Mouse (Mus musculus) ES-Bruce4 (cell line): Measurements from ENCODE around the gene Gdf7. TPM values are rescaled to one million over a fixed set of nuclear protein-coding genes. Genes with fewer than 3 reads are reported as not detected.
A peak's percentile ranks its signal among the peaks of the same experiment; 100 is the strongest.

ENCODE experiments used
- H3K27ac ChIP-seq: 2 replicates; pipeline ENCODE4 v1.5.1; 2012; ENCODE audit warnings: low read length, inconsistent platforms; ENCODE audit not compliant: insufficient read depth
- H3K27me3 ChIP-seq: 2 replicates; pipeline ENCODE4 v1.6.1; 2012; ENCODE audit warnings: mild to moderate bottlenecking, low read length, inconsistent platforms; ENCODE audit not compliant: control insufficient read depth, poor library complexity, insufficient read depth, severe bottlenecking
- H3K36me3 ChIP-seq: 2 replicates; pipeline ENCODE4 v1.6.1; 2012; ENCODE audit warnings: inconsistent platforms, mild to moderate bottlenecking, low read length, moderate library complexity; ENCODE audit not compliant: control insufficient read depth, poor library complexity, insufficient read depth, severe bottlenecking
- H3K4me1 ChIP-seq: one replicate; pipeline ENCODE4 v1.8.1; 2011; ENCODE audit warnings: low read length; ENCODE audit not compliant: control insufficient read depth, insufficient read depth
- H3K4me3 ChIP-seq: 2 replicates; pipeline ENCODE4 v1.5.1; 2011; ENCODE audit warnings: low read depth, mild to moderate bottlenecking, low read length
- H3K9ac ChIP-seq: 2 replicates; pipeline ENCODE4 v1.6.1; 2012; ENCODE audit warnings: low read depth, mild to moderate bottlenecking, inconsistent platforms; ENCODE audit not compliant: poor library complexity, severe bottlenecking
- H3K9me3 ChIP-seq: replicated peaks from 2 replicates; pipeline ENCODE4 v1.6.1; 2012; ENCODE audit warnings: mild to moderate bottlenecking, low read length, inconsistent platforms; ENCODE audit not compliant: control insufficient read depth, poor library complexity, insufficient read depth, severe bottlenecking
- CTCF ChIP-seq: IDR thresholded peaks from one replicate; pipeline ENCODE4 v1.8.1; 2011; ENCODE audit warnings: low read depth, low read length
- EP300 ChIP-seq: IDR thresholded peaks from 2 replicates; pipeline ENCODE4 v1.6.1; 2011; ENCODE audit warnings: low read depth, low read length; ENCODE audit not compliant: insufficient read depth
- POLR2A ChIP-seq: IDR thresholded peaks from one replicate; pipeline ENCODE4 v1.8.1; 2011; ENCODE audit warnings: low read length; ENCODE audit not compliant: insufficient read depth
- polyA plus RNA-seq: library from polyadenylated mRNA; stranded (reverse); fragments of >200 nt; gene quantifications from 2 replicates; pipeline ENCODE4 v1.2.4, GENCODE M21; 2011; ENCODE audit warnings: low read depth; ENCODE audit not compliant: missing spikeins, insufficient read depth, insufficient read length

Gene Gdf7
- polyA plus RNA-seq, 1 experiment, result not detected

DNA sequence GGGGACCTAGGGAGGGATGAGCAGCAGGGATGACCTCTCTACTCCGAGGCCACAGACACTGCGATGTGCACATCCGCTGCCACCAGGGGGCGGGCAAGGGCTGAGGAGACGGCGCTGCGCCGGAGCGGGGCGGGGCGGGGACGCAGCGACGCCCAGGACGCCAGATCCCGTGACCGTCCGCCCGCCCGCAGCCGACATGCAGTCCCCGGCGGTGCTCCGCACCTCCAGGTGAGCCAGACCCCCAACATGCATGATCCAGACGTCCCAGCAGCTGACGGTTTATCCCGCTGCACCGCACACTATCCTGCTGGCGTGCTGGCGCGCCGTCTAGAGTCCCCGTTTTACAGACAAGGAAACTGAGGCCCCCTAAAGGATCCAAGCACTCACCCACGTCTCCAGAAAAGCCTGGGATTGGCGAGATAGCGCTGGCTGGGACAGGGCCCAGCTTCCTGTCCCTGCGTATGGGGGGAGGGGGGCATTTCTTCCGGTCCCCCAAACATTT lies 11.6 kb upstream of the Gdf7 start, which contains the start of gene Hs1bp3:
Gene Hs1bp3, plus strand, starts transcription at position 163 of the 502 bp plus-strand sequence.
- peak; percentile 57 for TF ChIP-seq POLR2A
- TF ChIP-seq EP300, result no peak
- TF ChIP-seq CTCF, result peak; percentile 86

GRCm38 (mm10) chr12:8312266-8312665 lies 10.5 kb upstream of the Gdf7 start:
- Histone ChIP-seq H3K27ac (no peak overlapping the region), H3K36me3 (no peaks in the 10 kb centered on the region), H3K4me3 (no peak overlapping the region), H3K4me1 (no peaks in the 10 kb centered on the region), H3K9ac (no peak overlapping the region), H3K9me3 (no peaks in the 10 kb centered on the region), H3K27me3 (no peaks in the 10 kb centered on the region)
- no peak for TF ChIP-seq POLR2A

More for the DNA sequence above, 11.6 kb upstream of the Gdf7 start, which contains the start of gene Hs1bp3:
- H3K9me3 ChIP-seq, result no peaks in the 10 kb centered on the region
- H3K4me3 ChIP-seq, result peak within 1 kb of the TSS; percentile 83
- no peak within 1 kb of the TSS for H3K27ac ChIP-seq
- H3K27me3 ChIP-seq, result no peaks in the 10 kb centered on the region
- peak within 1 kb of the TSS; percentile 60 for H3K9ac ChIP-seq
- peaks cover 3% of the 10 kb centered on the region; the same call in 1 of the 2 replicates for H3K36me3 ChIP-seq
- no peaks in the 10 kb centered on the region for H3K4me1 ChIP-seq

DNA sequence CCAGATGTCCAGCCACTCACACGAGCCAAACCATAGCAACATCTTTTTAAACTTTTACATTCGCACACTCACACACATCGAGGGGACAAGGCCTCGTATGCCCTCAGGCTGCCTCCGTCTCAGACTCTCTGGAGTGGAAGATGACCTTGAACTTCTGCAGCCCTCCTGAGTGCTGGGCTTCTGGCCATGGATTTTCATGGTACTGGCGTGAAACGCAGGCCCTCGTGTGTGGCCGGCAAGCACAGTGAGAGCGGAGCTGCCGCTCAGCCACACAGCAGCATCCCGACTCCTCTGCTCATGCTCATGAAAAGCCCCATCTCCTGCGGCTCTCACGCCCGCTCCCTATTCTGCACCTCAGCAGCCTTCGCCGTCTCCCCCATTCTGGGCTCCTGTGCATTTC lies 9.2 kb upstream of the Gdf7 start:
- Histone ChIP-seq H3K27ac (no peak overlapping the region), H3K4me3 (no peak overlapping the region), H3K4me1 (no peaks in the 10 kb centered on the region), H3K36me3 (no peaks in the 10 kb centered on the region), H3K9me3 (no peaks in the 10 kb centered on the region), H3K27me3 (no peaks in the 10 kb centered on the region), H3K9ac (no peak overlapping the region)
- no peak for TF ChIP-seq CTCF
- no peak for TF ChIP-seq EP300
- TF ChIP-seq POLR2A, result no peak

DNA sequence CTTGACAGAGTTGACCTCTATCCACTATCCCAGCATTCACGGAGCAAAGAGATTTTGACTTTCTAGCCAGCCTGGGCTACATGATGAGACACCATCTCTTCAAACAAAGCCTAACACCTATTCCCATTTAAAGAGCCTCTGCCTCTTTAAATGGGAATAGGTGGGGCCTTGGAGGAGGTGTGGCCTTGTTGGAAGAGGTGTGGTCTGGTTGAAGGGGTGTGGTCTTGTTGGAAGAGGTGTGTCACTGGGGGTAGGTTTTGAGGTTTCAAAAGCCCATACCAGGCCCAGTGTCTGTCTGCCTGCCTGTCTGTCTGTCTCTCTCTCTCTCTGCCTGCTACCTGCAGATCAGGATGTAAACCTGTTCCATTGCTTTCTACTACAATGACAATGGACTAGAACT lies 5.2 kb upstream of the Gdf7 start:
- Histone ChIP-seq H3K4me1 (peaks cover 2% of the 10 kb centered on the region), H3K9me3 (no peaks in the 10 kb centered on the region), H3K36me3 (no peaks in the 10 kb centered on the region), H3K9ac (no peak overlapping the region), H3K27me3 (no peaks in the 10 kb centered on the region), H3K27ac (no peak overlapping the region), H3K4me3 (no peak overlapping the region)
- TF ChIP-seq POLR2A (no peak), CTCF (no peak), EP300 (no peak)

DNA sequence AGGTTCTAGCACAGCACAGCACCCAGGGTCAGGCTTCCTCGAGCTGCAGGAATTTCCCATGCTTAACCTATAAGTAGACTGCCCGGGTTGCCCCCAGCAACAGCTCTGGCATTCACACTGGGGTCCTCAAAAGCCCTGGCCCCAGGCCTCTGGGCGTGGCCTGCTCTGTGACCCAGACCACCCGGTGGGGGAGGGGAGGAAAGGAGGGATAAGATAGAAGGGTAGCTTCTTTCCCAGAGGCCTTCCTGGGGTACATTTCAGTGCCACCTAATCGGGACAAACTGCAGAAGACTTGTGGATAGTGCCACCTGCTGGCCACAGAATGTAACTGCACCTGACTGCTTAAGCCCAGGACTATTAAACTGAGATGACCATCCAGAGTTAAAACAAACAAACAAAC lies 4.7 kb upstream of the Gdf7 start:
- Histone ChIP-seq H3K9me3 (no peaks in the 10 kb centered on the region), H3K36me3 (no peaks in the 10 kb centered on the region), H3K27me3 (peaks cover 2% of the 10 kb centered on the region; the same call in 1 of the 2 replicates), H3K9ac (no peak overlapping the region), H3K4me3 (no peak overlapping the region), H3K27ac (no peak overlapping the region), H3K4me1 (peaks cover 2% of the 10 kb centered on the region)
- TF ChIP-seq POLR2A (no peak), EP300 (no peak), CTCF (peak; percentile 74)

DNA sequence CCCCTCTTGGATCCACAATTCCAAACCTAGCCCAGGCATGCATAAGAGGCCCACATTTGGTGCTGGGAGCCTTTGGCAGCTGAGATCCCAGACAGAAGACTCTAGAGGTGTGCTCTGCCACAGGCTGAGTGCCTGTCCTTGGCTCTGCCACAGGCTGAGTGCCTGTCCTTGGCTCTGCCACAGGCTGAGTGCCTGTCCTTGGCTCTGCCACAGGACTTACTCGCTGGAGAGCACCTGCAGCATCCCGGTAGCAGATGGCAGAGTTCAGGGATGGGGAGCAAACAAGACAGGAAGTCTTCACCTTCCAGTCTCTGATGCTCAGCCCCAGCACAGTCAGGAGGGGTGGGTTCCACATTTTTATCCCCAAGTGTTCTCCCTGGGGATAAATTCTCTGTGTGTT lies 3.5 kb upstream of the Gdf7 start:
- Histone ChIP-seq H3K9me3 (peaks cover 2% of the 10 kb centered on the region; the same call in 1 of the 2 replicates), H3K36me3 (no peaks in the 10 kb centered on the region), H3K4me1 (peaks cover 2% of the 10 kb centered on the region), H3K4me3 (no peak overlapping the region), H3K27me3 (peaks cover 10% of the 10 kb centered on the region), H3K27ac (no peak overlapping the region), H3K9ac (no peak overlapping the region)
- TF ChIP-seq EP300, result no peak
